Mouse (Mus musculus) kidney, postnatal 4 days (tissue): ENCODE measurements around the gene Lrrc8d.
A peak's percentile ranks its signal among the peaks of the same experiment; 100 is the strongest.
"Not testable (repeated sequence)": the region's sequence is repeated elsewhere in the genome, so short reads cannot be mapped to it uniquely, and the experiment has no call there.

Source experiments
- DNase-seq, 2 experiments: peaks; one replicate each; pipeline ENCODE4 v3.0.0; 2021; ENCODE audit warnings: mixed read lengths in 2 of 2

Lrrc8d gene

DNA sequence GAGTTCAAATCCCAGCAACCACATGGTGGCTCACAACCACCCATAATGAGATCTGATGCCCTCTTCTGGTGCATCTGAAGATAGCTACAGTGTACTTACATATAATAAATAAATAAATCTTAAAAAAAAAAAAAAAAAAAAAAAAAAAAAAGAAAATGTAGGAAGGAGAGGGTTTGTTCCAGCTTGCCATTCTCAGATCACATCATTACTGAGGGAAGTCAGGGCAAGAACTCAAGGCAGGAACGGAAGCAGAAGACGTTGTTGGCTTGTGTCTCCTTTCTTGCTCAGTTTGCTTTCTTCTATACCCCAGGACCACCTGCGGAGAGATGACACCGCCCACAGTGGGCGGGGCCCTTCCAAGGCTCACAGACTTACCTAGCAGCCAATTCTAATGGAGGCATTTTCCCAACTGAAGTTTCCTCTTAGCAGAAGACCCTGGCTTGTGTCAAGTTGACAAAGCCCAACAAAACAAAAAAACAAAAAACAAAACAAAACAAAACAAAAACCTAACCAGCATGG, 165.4 kb downstream of the Lrrc8d start:
- not testable (repeated sequence) for DNase-seq

DNA sequence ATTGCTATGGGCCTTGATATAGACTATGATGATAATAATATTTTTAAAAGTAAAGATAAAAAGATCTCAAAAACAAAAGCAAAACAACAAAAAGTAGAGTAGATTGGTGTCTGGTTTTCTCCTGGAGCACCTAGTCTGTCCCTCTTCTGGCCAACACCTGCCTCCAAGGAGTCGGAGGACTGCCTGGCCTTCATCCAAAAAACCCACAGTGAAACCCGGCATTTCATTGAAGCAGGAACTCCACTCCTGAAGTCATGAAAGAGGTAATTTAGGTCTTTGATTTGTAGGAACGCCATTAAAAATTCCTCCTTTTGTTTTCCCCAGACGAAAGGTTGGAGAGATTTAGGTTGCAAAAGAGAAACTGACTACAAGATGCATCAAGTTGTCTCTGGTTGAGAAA, 167.7 kb downstream of the Lrrc8d start:
- peak in 1 of 2 experiments; percentile 44 for DNase-seq

GRCm38 (mm10) chr5:105867841-105868447, 168.2 kb downstream of the Lrrc8d start:
- DNase-seq: peak; percentile 30 to 61

GRCm38 (mm10) chr5:105868593-105868992, 168.8 kb downstream of the Lrrc8d start:
- DNase-seq: peak; percentile 92

DNA sequence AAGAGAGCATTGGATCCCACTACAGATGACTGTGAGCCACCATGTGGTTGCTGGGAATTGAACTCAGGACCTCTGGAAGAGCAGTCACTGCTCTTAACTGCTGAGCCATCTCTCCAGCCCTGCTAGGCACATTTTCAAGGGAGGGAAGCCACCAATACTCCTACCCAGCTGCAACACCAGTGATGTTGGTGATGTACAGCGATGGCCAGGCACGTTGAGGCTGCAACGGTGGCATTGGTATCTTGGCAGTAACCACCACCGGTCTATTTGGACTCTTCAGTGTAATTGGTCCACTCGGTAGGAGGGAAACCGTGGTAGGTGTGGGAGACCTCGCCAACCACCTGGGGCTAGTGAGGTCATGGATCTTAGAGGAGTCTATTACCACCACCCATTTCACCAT, 170.0 kb downstream of the Lrrc8d start:
- no peak for DNase-seq

DNA sequence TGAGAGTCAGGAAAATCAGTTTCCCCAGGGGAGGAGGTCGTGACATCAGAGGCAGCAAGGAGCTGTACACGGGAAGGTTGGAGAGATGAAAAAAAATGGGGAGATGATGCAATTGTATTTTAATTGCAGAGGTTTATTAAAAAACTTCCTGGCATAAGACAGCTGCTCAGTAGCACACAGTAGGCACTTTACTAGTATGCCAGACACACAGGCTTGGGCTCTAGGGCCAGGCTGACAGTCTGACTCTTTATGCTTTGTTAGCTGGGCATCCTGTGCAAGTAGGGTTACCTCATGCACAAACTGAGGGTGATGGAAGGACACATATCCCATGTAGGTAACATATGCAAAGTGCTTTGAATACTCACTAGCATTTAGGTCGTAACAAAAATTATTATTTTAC, 171.4 kb downstream of the Lrrc8d start:
- DNase-seq: no peak

GRCm38 (mm10) chr5:105872176-105872575, 172.4 kb downstream of the Lrrc8d start:
- no peak for DNase-seq

DNA sequence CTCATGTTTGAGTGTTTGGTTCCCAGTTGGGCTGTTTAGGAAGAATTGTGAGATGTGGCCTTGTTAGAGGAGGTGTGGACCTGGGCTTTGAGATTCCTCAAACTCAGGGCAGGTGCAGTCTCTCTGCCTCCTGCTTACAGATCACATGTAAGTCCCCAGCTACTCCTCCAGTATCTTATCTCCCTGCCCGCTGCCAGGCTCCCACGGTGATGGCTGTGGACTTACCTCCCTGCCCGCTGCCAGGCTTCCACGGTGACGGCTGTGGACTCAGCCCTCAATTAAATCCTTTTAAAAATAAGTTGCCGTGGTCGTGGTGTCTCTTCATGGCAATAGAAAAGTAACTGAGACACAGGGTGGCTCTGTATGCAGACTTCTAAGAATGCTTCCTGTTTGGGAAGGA, 173.1 kb downstream of the Lrrc8d start:
- no peak for DNase-seq

- no peak for DNase-seq
Measured at GRCm38 (mm10) chr5:105873774-105874173, 174.0 kb downstream of the Lrrc8d start.

DNA sequence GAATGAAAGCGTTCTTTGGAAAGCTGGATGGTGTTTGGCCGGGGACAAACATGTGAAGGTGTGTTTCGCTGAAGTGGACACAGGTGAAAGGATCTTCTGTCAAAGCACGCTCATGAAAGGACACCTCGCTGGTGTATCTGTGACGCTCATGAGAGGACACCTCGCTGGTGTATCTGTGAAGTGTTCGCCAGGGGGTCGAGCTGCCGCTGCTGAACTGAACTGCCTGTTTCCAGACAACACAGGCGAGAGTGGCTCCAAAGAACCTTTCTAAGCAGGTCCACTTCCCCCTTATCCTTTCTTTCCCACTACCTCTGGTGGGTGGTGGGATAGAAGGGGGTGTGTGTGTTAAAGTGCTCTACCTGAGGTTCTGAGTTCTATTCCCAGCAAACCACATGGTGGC, 174.7 kb downstream of the Lrrc8d start:
- no peak for DNase-seq

DNA sequence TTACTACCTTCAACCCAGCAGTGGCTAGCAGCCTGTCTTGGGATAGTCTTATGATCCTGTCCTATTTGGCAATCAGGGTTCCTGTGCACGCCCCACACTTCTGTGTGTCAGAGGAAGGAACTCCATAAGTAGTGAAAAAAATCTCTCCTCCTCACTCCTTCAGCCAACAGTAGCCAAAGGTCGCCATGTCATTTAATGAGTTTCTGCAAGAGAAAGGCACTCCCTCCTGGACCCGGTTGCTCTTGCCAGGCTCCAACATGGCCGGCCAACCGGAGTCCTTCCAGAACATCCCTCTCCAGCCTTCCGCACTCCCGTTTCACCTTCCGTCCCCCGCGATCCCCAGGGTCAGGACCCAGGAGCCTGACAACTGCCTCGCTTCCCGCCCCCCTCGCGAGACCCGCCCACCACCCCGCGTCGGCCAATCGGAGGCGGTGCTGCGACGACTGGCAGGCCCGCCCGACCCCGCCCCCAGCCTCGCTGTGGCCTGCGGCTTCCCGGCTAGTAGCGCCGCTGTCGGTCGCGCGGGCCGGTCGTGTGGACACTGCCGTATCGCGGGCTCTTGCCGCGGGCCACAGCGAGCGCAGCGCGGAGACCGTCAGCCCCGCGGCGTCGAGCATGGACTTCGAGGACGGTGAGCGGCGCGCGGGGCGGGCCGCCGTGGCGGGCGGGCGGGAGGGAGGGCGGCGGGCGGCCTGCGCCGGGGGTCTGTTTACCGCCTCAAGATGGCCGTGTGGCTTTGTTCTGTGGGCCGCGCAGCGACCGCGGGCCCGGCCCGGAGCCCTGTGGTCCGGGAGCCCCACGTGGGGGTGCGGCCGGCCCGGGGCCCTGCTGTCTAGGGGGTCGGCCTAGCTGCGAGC, 176.5 kb downstream of the Lrrc8d start, which contains the start of gene Zfp326:
Zfp326 (plus strand) TSS at position 498 of the 857 bp plus-strand sequence.
- DNase-seq: peak; percentile 97 to 98

DNA sequence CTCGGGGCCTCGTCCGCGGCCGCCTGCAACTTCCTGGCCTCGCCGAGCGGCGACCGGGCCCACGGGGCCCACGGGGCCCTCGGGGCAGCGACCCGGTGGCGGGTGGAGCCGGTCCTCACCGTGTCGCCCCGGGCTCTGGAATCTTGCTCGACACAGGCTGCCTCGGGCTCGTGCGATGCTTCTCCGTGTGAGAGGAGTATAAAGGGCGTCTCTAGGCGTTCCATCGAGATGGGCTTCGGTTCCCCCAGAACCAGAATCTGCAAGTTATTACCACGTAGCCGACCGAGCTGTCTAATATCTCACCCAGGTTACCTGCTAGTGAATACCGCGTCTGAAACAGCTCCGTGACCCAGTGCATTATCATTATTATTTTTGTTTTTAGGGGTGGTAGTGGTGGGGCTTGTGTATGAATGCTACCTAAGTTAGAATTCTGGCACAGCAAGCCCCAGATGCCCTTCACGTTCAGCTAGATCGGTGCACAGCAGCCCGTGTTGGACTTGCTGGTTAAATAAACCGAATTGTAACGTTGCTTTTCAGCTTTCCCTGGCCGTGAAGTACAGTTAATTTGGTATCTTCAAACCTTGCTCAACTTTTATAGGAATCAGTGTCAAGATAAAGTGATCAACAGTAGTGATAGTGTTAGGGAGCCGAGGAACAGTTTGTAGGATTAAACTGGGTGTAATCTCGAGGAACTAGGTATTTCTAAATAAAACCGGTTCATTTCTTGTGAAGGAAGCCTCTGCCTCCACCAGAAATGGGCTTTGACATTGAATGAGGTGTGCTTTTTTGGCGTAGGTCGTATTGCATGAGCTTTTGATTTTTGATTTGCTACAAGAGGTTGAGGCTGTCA, 177.4 kb downstream of the Lrrc8d start:
- DNase-seq: no peak
